Mouse (Mus musculus) spleen, adult 2 months (tissue): Measurements from ENCODE around the gene Sprtn. TPM values are rescaled to one million over a fixed set of nuclear protein-coding genes. Genes with fewer than 3 reads are reported as not detected.

Source experiments
- DNase-seq, 2 experiments: peaks; one replicate each; pipeline versions ENCODE4 v3.0.0 to v3.0.0-alpha.2; 2012 to 2021; ENCODE audit warnings: low spot score in 2 of 2, low read depth in 1 of 2
- H3K27ac ChIP-seq: fragments of 200-500 bp; 2 replicates; pipeline ENCODE4 v1.5.1; 2012; ENCODE audit warnings: low read length, inconsistent platforms; ENCODE audit not compliant: insufficient read depth
- H3K27me3 ChIP-seq: fragments of 200-500 bp; 2 replicates; pipeline ENCODE4 v1.6.1; 2012; ENCODE audit warnings: mild to moderate bottlenecking, moderate library complexity, low read length, inconsistent platforms; ENCODE audit not compliant: control insufficient read depth, insufficient read depth
- H3K36me3 ChIP-seq: fragments of 200-500 bp; 2 replicates; pipeline ENCODE4 v1.6.1; 2012; ENCODE audit warnings: mild to moderate bottlenecking, low read length, inconsistent platforms; ENCODE audit not compliant: control insufficient read depth, insufficient read depth
- H3K4me1 ChIP-seq: fragments of 200-500 bp; 2 replicates; pipeline ENCODE4 v1.6.1; 2011; ENCODE audit warnings: inconsistent platforms; ENCODE audit not compliant: control insufficient read depth, insufficient read depth, insufficient read length
- H3K4me3 ChIP-seq: fragments of 200-500 bp; 2 replicates; pipeline ENCODE4 v1.5.1; 2011; ENCODE audit warnings: mild to moderate bottlenecking, inconsistent platforms; ENCODE audit not compliant: insufficient read depth, insufficient read length; ENCODE audit errors: extremely low read depth
- CTCF ChIP-seq: fragments of 200-500 bp; IDR thresholded peaks from 2 replicates; pipeline ENCODE4 v1.5.1; 2011; ENCODE audit warnings: mild to moderate bottlenecking, inconsistent platforms; ENCODE audit not compliant: insufficient read depth, insufficient read length, insufficient replicate concordance; ENCODE audit errors: extremely low read depth
- POLR2A ChIP-seq: fragments of 200-500 bp; IDR thresholded peaks from 2 replicates; pipeline ENCODE4 v1.6.1; 2011; ENCODE audit warnings: low read depth, low read length, inconsistent platforms
- WGBS: fragments of 180-500 bp; shearing (Covaris S2); methylation state at CpG from one replicate; pipeline ENCODE4 v1.1.7; 2018; 5-methylcytosine and 5-hydroxymethylcytosine counted together
- polyA plus RNA-seq: library from polyadenylated mRNA; depleted of rRNA; stranded (reverse); fragments of >200 nt; gene quantifications from 2 replicates; pipeline ENCODE4 v1.2.3, GENCODE M21; 2012

Gene Sprtn
- polyA plus RNA-seq, 1 experiment: 11.2 TPM

DNA sequence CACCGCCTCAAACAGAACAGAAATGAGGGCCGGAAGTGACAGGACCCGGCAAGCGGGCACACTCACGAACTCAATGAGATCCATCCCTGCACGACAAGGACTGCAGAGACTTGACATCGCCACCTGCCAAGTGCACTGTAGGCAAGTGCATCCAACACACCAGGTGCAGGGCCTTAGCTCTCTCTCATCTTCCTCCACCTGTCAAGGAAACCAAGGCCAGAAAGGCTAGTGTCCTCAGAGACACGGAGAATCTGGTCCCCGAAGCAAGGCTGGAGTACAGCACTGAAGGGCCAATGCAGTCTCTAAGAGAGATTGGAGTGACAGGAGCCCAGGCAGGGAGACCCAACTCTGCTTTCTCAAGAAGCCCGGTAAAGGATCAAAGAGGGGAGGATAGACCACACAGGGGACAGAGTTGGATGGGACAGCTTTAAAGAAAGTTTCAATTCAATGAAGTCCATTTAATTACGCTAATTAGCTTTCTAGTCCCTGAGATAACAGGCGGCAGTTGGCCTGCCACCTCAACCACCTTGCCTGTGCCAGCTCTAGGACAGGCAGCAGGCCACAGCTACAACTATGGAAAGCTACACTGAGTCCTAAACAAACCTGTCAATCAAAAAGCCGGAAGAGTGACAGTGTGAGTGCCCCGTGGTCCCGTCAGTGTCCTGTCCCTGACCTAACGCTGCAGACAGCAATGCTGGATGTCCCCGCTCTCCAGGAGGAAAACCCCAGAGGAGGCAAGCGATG is 20.2 kb downstream of the Sprtn start:
- TF ChIP-seq POLR2A (no peak), CTCF (no peak)
- peaks cover 7% of the 10 kb centered on the region for H3K36me3 ChIP-seq
- 88% methylated on average over 18 of the region's 18 CpGs for WGBS
- no peak for DNase-seq
- no peaks in the 10 kb centered on the region for H3K27me3 ChIP-seq
- peaks cover 9% of the 10 kb centered on the region; the same call in 1 of the 2 replicates for H3K4me1 ChIP-seq
- H3K27ac ChIP-seq: no peak overlapping the region
- H3K4me3 ChIP-seq: no peak overlapping the region

DNA sequence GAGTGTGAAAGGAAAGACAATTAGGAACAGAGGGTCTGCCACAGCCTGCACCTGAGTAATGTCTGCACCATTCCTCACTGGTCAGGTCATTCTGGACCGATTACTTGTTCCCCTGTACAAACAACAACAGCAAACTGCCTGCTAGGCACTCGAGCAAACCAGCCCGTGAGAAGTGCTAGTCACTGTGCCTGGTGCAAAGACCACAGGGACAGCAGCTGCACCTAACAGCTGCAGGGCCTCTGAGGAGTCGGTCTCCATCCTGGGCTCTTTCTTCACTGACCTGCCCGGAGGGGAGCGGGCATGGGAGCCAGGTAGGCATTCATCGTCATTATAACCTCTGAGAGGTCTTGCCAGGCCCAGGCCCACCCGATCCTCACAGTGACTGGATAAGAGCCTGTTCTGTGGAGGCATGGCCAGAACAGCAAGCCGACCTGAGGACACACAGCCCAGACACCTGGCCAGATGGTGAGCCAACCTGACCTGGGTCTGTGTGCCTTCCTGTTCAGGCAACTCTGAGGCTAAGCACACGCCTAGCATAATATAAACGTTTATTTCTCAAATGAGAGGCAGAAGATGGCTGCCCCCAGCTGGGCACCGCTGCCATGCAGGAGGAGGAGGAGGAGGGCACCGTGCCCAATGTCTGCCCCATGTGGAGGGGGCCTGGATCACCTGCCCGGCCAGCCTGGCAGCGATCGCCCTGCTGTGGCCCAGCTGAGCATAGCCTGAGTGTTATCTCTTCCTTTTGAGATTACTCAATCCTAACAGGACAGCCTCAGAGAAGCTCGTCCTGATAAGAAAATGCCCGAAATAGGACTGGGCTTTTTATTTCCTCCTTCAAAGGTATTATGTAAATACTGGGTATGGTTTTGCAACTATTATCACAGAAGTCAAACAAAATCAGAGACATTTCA is 23.9 kb downstream of the Sprtn start:
- H3K4me1 ChIP-seq: peaks cover 21% of the 10 kb centered on the region; the same call in 1 of the 2 replicates
- H3K4me3 ChIP-seq: no peak overlapping the region
- no peaks in the 10 kb centered on the region for H3K27me3 ChIP-seq
- TF ChIP-seq POLR2A (no peak), CTCF (no peak)
- 29% methylated on average over 18 of the region's 18 CpGs for WGBS
- DNase-seq: no peak
- H3K36me3 ChIP-seq: no peaks in the 10 kb centered on the region
- H3K27ac ChIP-seq: no peak overlapping the region

GRCm38 (mm10) chr8:124922490-124923089 is 24.9 kb downstream of the Sprtn start:
- Histone ChIP-seq H3K4me3 (no peak overlapping the region), H3K36me3 (no peaks in the 10 kb centered on the region), H3K4me1 (peaks cover 24% of the 10 kb centered on the region; the same call in 1 of the 2 replicates), H3K27ac (no peak overlapping the region), H3K27me3 (no peaks in the 10 kb centered on the region)
- 41% methylated on average over 11 of the region's 11 CpGs for WGBS
- no peak for TF ChIP-seq CTCF
- no peak for TF ChIP-seq POLR2A
- DNase-seq: no peak

DNA sequence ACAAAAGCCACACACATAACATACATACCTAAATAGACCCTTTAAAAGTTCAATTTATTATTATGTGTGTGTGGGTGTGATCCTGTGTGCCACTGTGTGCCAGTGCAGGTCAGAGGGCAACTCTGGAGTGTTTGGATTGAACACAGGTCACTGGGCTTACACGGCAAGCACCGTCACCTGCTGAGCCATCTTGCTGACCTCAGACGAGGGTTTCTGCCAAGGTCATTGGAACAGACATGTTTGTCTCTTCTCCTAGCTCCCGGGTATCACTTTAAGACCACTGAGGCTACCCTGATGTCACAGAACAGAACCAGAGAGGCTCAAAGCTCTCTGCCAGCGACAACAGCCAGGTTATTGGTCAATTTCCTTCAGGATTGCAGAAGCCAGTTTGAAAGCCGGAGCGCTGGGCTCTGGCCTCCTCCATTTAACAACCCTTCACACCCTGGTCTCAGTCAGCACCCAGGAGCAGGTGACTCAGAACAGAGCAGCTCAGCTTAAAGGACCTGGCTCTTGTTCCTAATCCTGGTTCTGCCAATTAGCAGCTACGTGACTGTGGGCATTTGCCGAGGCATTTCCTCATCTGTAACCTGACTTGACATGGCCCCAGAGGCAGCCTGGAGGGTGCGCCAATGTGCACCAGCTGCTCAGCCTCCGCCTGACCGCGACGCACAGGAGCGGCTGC is 26.4 kb downstream of the Sprtn start:
- H3K27ac ChIP-seq: no peak overlapping the region
- peaks cover 27% of the 10 kb centered on the region; the same call in 1 of the 2 replicates for H3K4me1 ChIP-seq
- no peaks in the 10 kb centered on the region for H3K27me3 ChIP-seq
- H3K4me3 ChIP-seq: no peak overlapping the region
- TF ChIP-seq CTCF (no peak), POLR2A (no peak)
- no peaks in the 10 kb centered on the region for H3K36me3 ChIP-seq
- no peak for DNase-seq
- WGBS: 80% methylated on average over 15 of the region's 15 CpGs

DNA sequence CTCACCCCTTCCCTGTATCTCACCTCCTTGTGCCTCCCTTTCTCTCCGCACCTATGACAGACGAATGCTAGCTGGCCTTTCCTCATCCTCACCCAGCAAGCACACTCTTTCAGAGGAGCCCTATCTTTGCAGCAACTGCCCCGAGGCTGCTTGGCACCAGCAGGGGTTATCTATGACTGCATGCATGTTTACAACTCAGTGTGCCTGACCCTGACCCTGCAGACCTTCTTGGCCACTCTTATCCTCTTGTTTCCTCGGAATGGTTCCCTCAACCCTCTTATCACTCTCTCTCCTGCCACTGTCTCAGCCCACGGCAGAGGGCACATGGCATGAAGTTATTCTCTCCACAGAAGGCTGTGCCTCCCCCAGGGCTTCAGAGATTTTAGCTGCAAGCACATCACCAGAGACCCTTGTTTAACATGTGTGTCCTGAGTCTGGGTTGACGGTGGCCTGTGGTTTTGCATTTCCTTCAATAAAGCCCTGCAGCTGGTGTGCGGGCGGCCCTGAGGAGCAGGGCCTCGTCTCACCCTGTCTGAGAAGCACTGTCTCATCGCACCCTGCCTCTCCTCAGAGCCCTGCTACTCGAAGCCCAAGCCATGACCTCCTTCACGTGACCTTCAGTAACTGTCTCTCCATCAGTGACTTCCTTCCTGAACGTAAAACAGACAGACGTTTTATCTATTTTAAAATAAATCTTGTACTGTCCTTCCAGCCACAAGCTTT is 28.0 kb downstream of the Sprtn start:
- Histone ChIP-seq H3K4me1 (peaks cover 27% of the 10 kb centered on the region; the same call in 1 of the 2 replicates), H3K27me3 (no peaks in the 10 kb centered on the region), H3K36me3 (no peaks in the 10 kb centered on the region), H3K27ac (no peak overlapping the region; the same call in 1 of the 2 replicates), H3K4me3 (no peak overlapping the region)
- 19% methylated on average over 14 of the region's 14 CpGs for WGBS
- DNase-seq: no peak
- TF ChIP-seq CTCF: no peak
- no peak for TF ChIP-seq POLR2A

DNA sequence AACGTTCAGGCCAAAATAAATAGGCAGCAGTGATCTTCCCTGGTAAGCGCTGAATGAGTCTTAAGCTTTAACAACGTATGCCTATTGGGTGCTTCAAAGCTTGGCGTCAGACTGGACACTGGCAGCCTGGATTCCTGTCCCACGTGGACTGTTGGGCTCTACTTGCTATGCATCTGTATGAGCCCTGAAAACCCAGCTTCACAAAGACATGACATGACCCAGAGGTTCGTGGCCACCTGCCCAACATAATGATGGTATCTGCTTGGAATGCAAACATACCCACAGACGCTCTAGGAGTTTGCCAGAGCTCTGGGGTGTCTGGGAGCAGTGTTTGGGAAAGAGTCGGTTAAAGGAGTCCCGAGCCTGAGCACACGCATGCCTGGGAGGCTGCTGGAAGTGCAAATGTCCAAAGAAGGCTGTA is 28.7 kb downstream of the Sprtn start:
- Histone ChIP-seq H3K4me3 (no peak overlapping the region), H3K4me1 (peaks cover 24% of the 10 kb centered on the region; the same call in 1 of the 2 replicates), H3K27me3 (no peaks in the 10 kb centered on the region), H3K27ac (no peak overlapping the region), H3K36me3 (no peaks in the 10 kb centered on the region)
- 36% methylated on average over 10 of the region's 10 CpGs for WGBS
- TF ChIP-seq POLR2A: no peak
- TF ChIP-seq CTCF: no peak
- DNase-seq: no peak
